Mouse (Mus musculus): ENCODE measurements around the gene Scn5a. TPM values are rescaled to one million over a fixed set of nuclear protein-coding genes. Genes with fewer than 3 reads are reported as not detected.

The Scn5a gene
- polyA plus RNA-seq, 1 experiment = 0.21 TPM

GRCm38 (mm10) chr9:119574366-119574765 lies 4.5 kb downstream of the Scn5a start:
- no peak overlapping the region for H3K4me3 ChIP-seq (replicated peaks; ENCODE audit: insufficient read depth, low read depth, low read length)
- no peak overlapping the region for H3K27ac ChIP-seq (ENCODE audit: insufficient read depth, low read length)
- H3K27me3 ChIP-seq (ENCODE audit: control insufficient read depth, insufficient read depth, low read length) = peaks cover 5% of the 10 kb centered on the region; the same call in 1 of the 2 replicates
- DNase-seq = no peak
- 71% methylated on average over 7 of the region's 7 CpGs for WGBS
- H3K4me1 ChIP-seq (ENCODE audit: control insufficient read depth, insufficient read depth, low read length) = peaks cover 3% of the 10 kb centered on the region; the same call in 1 of the 2 replicates
- no peak for TF ChIP-seq CTCF (IDR thresholded peaks at IDR 0.05; ENCODE audit: borderline replicate concordance, insufficient read depth, low read depth, low read length)

- peaks cover 3% of the 10 kb centered on the region; the same call in 1 of the 2 replicates for H3K4me1 ChIP-seq (ENCODE audit: control insufficient read depth, insufficient read depth, low read length)
- no peaks in the 10 kb centered on the region; the same call in 1 of the 2 replicates for H3K27me3 ChIP-seq (ENCODE audit: control insufficient read depth, insufficient read depth, low read length)
- WGBS = 61% methylated on average over 14 of the region's 14 CpGs
- no peak overlapping the region for H3K27ac ChIP-seq (ENCODE audit: insufficient read depth, low read length)
- DNase-seq = no peak
- TF ChIP-seq POLR2A (IDR thresholded peaks at IDR 0.05; ENCODE audit: borderline replicate concordance, insufficient read depth, low read length) = no peak
- TF ChIP-seq CTCF (IDR thresholded peaks at IDR 0.05; ENCODE audit: borderline replicate concordance, insufficient read depth, low read depth, low read length) = no peak
- no peak overlapping the region for H3K4me3 ChIP-seq (replicated peaks; ENCODE audit: insufficient read depth, low read depth, low read length)
These were observed 5.8 kb downstream of the Scn5a start for GRCm38 (mm10) chr9:119573009-119573408.

DNA sequence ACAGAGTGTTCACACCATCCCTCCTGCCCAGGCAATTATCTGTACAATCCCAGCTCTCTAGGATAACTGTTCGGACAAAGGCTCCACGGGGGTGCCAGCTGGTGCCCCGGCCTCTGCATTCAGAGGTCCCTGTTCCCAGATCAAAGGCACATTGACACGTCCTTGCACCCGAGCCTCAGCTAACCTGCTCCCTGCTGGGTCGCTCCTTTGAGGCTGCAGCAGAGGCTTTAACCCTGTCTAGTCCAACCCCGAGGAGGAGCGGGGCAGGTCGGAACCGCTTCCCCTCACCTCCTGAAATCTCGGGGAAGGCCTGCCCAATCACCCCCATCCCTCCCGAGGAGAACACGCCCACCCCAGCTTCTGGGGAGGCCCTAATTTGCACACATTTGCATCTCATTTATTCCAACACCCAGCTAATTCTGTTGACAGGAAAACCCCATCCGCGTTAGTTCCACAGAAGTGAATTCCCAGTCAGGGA lies 7.4 kb downstream of the Scn5a start:
- WGBS = 5% methylated on average over 15 of the region's 15 CpGs
- no peaks in the 10 kb centered on the region; the same call in 1 of the 2 replicates for H3K27me3 ChIP-seq (ENCODE audit: control insufficient read depth, insufficient read depth, low read length)
- DNase-seq = no peak
- no peak overlapping the region for H3K4me3 ChIP-seq (replicated peaks; ENCODE audit: insufficient read depth, low read depth, low read length)
- peaks cover 3% of the 10 kb centered on the region; the same call in 1 of the 2 replicates for H3K4me1 ChIP-seq (ENCODE audit: control insufficient read depth, insufficient read depth, low read length)
- H3K27ac ChIP-seq (ENCODE audit: insufficient read depth, low read length) = no peak overlapping the region
- TF ChIP-seq POLR2A (IDR thresholded peaks at IDR 0.05; ENCODE audit: borderline replicate concordance, insufficient read depth, low read length) (no peak), CTCF (IDR thresholded peaks at IDR 0.05; ENCODE audit: borderline replicate concordance, insufficient read depth, low read depth, low read length) (no peak)

DNA sequence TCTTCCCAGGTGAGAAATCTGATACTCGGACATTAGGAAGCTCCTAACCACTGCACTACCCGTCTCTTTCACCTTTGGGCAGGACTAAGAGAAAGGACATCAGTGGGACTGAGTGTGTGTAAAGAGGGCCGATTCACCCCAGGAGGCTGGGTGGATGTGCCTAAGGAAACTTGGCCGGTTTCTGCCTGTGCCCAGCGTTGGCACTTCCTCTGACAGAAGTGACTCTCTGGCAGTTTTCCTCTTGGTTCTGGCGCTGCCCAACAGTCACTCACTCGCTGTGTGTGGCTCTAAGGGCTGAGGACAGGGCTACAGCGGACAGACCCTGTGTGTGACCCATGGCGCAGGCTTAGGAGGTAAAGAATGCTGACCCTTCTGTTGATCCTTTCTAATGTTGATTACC lies 8.2 kb downstream of the Scn5a start:
- Histone ChIP-seq H3K4me1 (ENCODE audit: control insufficient read depth, insufficient read depth, low read length) (peaks cover 3% of the 10 kb centered on the region; the same call in 1 of the 2 replicates), H3K27ac (ENCODE audit: insufficient read depth, low read length) (no peak overlapping the region), H3K4me3 (replicated peaks; ENCODE audit: insufficient read depth, low read depth, low read length) (no peak overlapping the region), H3K27me3 (ENCODE audit: control insufficient read depth, insufficient read depth, low read length) (no peaks in the 10 kb centered on the region; the same call in 1 of the 2 replicates)
- TF ChIP-seq POLR2A (IDR thresholded peaks at IDR 0.05; ENCODE audit: borderline replicate concordance, insufficient read depth, low read length) (no peak), CTCF (IDR thresholded peaks at IDR 0.05; ENCODE audit: borderline replicate concordance, insufficient read depth, low read depth, low read length) (no peak)
- 4% methylated on average over 9 of the region's 9 CpGs for WGBS
- peak in 1 of 2 experiments; percentile 24 for DNase-seq

- WGBS = 91% methylated on average over 8 of the region's 8 CpGs
- no peaks in the 10 kb centered on the region; the same call in 1 of the 2 replicates for H3K27me3 ChIP-seq (ENCODE audit: control insufficient read depth, insufficient read depth, low read length)
- no peak overlapping the region for H3K4me3 ChIP-seq (replicated peaks; ENCODE audit: insufficient read depth, low read depth, low read length)
- peaks cover 6% of the 10 kb centered on the region for H3K4me1 ChIP-seq (ENCODE audit: control insufficient read depth, insufficient read depth, low read length)
- no peak overlapping the region for H3K27ac ChIP-seq (ENCODE audit: insufficient read depth, low read length)
- DNase-seq = no peak
- TF ChIP-seq CTCF (IDR thresholded peaks at IDR 0.05; ENCODE audit: borderline replicate concordance, insufficient read depth, low read depth, low read length) (no peak), POLR2A (IDR thresholded peaks at IDR 0.05; ENCODE audit: borderline replicate concordance, insufficient read depth, low read length) (no peak)
These were observed 10.1 kb downstream of the Scn5a start for GRCm38 (mm10) chr9:119568732-119569131.

GRCm38 (mm10) chr9:119567800-119568199 lies 11.0 kb downstream of the Scn5a start:
- DNase-seq = no peak
- no peaks in the 10 kb centered on the region; the same call in 1 of the 2 replicates for H3K27me3 ChIP-seq (ENCODE audit: control insufficient read depth, insufficient read depth, low read length)
- TF ChIP-seq CTCF (IDR thresholded peaks at IDR 0.05; ENCODE audit: borderline replicate concordance, insufficient read depth, low read depth, low read length) (no peak), POLR2A (IDR thresholded peaks at IDR 0.05; ENCODE audit: borderline replicate concordance, insufficient read depth, low read length) (no peak)
- H3K27ac ChIP-seq (ENCODE audit: insufficient read depth, low read length) = no peak overlapping the region
- no peak overlapping the region for H3K4me3 ChIP-seq (replicated peaks; ENCODE audit: insufficient read depth, low read depth, low read length)
- WGBS = 65% methylated on average over 5 of the region's 5 CpGs
- peaks cover 10% of the 10 kb centered on the region for H3K4me1 ChIP-seq (ENCODE audit: control insufficient read depth, insufficient read depth, low read length)

GRCm38 (mm10) chr9:119566214-119566613 lies 12.6 kb downstream of the Scn5a start:
- WGBS = 8% methylated on average over 10 of the region's 10 CpGs
- TF ChIP-seq CTCF (IDR thresholded peaks at IDR 0.05; ENCODE audit: borderline replicate concordance, insufficient read depth, low read depth, low read length) = no peak
- no peak for TF ChIP-seq POLR2A (IDR thresholded peaks at IDR 0.05; ENCODE audit: borderline replicate concordance, insufficient read depth, low read length)
- no peak overlapping the region for H3K4me3 ChIP-seq (replicated peaks; ENCODE audit: insufficient read depth, low read depth, low read length)
- H3K27ac ChIP-seq (ENCODE audit: insufficient read depth, low read length) = no peak overlapping the region
- peaks cover 19% of the 10 kb centered on the region for H3K4me1 ChIP-seq (ENCODE audit: control insufficient read depth, insufficient read depth, low read length)
- H3K27me3 ChIP-seq (ENCODE audit: control insufficient read depth, insufficient read depth, low read length) = no peaks in the 10 kb centered on the region; the same call in 1 of the 2 replicates
- no peak for DNase-seq

DNA sequence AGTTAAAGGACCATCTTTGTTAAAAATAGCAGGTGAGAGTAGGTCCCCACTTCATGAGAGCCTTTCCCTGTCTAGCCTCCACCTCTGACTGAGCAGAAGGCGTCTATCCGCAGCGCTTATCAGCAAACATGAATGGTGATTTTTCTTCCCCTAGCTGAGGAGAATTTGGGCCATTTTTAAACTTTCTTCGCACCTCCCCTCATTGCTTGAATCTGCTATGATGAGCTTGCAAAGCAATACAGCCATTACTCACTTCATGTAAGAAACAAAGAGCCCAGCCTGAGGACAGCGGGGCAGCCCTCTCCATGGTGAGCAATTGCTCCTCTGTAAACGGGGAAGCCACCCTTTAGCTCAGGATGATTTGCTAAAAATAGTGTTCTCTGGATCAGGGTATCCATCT lies 14.0 kb downstream of the Scn5a start:
- WGBS = 79% methylated on average over 6 of the region's 6 CpGs
- Histone ChIP-seq H3K4me3 (replicated peaks; ENCODE audit: insufficient read depth, low read depth, low read length) (no peak overlapping the region), H3K27ac (ENCODE audit: insufficient read depth, low read length) (no peak overlapping the region), H3K4me1 (ENCODE audit: control insufficient read depth, insufficient read depth, low read length) (peaks cover 17% of the 10 kb centered on the region), H3K27me3 (ENCODE audit: control insufficient read depth, insufficient read depth, low read length) (no peaks in the 10 kb centered on the region)
- no peak for TF ChIP-seq CTCF (IDR thresholded peaks at IDR 0.05; ENCODE audit: borderline replicate concordance, insufficient read depth, low read depth, low read length)
- TF ChIP-seq POLR2A (IDR thresholded peaks at IDR 0.05; ENCODE audit: borderline replicate concordance, insufficient read depth, low read length) = no peak
- no peak for DNase-seq
